Mouse (Mus musculus) MEL (cell line): ENCODE results near the gene Serpinb11.

Experiments used
- CTCF ChIP-seq, 3 experiments: IDR thresholded peaks in 2 of 3; conservative IDR thresholded peaks in 1 of 3; 2 replicates each; pipeline ENCODE4 v1.5.1; 2011 to 2012; ENCODE audit warnings: low read length in 3 of 3, low read depth in 2 of 3, mild to moderate bottlenecking in 2 of 3, improper control_type of control experiment in 1 of 3, inconsistent platforms in 1 of 3, mixed read lengths in 1 of 3, moderate library complexity in 1 of 3; ENCODE audit not compliant: control insufficient read depth in 1 of 3, insufficient read depth in 1 of 3, poor library complexity in 1 of 3, severe bottlenecking in 1 of 3
- EP300 ChIP-seq, 2 experiments: IDR thresholded peaks; 2 replicates each; pipeline ENCODE4 v1.6.1; 2011; ENCODE audit warnings: improper control_type of control experiment in 2 of 2, low read length in 2 of 2, low read depth in 1 of 2, mild to moderate bottlenecking in 1 of 2
- GATA1 ChIP-seq: IDR thresholded peaks from 2 replicates; pipeline ENCODE4 v1.6.1; 2011; ENCODE audit warnings: low read depth, low read length, improper control_type of control experiment
- POLR2AphosphoS2 ChIP-seq: IDR thresholded peaks from 2 replicates; pipeline ENCODE4 v1.6.1; 2011; ENCODE audit warnings: low read length, improper control_type of control experiment
- SIN3A ChIP-seq: IDR thresholded peaks from 2 replicates; pipeline ENCODE4 v1.6.1; 2012; ENCODE audit warnings: low read length, improper control_type of control experiment, inconsistent platforms

DNA sequence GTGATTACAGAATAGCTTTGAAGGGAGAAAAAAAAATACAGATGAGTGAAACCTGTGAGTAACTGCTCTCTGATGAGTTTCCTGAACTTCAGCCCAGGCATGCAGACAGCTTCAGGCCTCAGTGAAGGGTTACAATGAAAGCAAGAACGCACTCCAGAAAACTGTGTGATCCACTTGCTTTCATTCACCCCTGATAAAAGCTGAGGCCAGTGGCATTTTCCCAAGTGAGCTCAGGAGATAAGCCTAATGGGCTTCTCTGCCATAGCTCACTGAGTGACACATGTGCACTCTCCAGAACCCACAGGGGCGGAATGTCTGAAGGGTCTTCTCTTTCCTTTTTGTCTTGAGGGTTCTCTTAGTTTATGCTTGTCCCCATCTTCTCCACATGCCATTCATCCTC, 9.9 kb upstream of the Serpinb11 start:
- TF ChIP-seq GATA1 = no peak
- no peak for TF ChIP-seq EP300 (IDR thresholded peaks at IDR 0.05; ENCODE audit: low read depth in 1 of 2, low read length in 2 of 2)
- no peak for TF ChIP-seq POLR2AphosphoS2
- no peak for TF ChIP-seq SIN3A
- TF ChIP-seq CTCF (IDR thresholded peaks at IDR 0.05 in 2 of 3, conservative IDR thresholded peaks at IDR 0.05 in 1 of 3; ENCODE audit: control insufficient read depth in 1 of 3, insufficient read depth in 1 of 3, low read depth in 2 of 3, low read length in 3 of 3, poor library complexity in 1 of 3, severe bottlenecking in 1 of 3) = no peak
